Mouse (Mus musculus): ENCODE measurements at regions not wholly inside any gene's neighbourhood (a gene's known extent, or its start where the extent isn't known, plus 50 kb on each side); places are given as distances from the start of the nearest gene placed in this dataset.

- DNase-seq (ENCODE audit: low spot score in 2 of 2) = peak in 1 of 2 experiments; percentile 17
Observed at GRCm38 (mm10) chr1:96732366-96732765, 139.6 kb downstream of the Slco4c1 start.

DNA sequence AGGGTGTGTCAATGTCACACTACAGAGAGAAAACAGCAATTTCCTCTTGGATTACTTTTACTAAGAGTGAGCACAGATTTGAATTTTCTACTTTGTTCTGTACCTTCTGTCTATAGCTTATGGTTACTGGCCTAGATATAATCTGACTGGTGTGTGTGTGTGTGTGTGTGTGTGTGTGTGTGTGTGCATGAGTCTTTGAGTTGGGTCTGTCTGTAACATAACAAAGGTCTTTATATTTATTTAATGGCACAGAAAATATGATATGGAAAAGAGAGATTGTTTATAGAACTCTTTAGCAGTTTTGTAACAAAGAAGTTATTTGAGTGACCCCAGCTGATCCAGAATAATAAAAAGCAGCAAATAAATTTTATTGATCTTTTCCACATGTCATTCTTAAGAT, 140.1 kb downstream of the Slco4c1 start:
- no peak for DNase-seq (ENCODE audit: low spot score in 2 of 2)
